Mouse (Mus musculus) right cerebral cortex, postnatal 25 days (tissue): ENCODE results near the gene Rnaset2b.
A peak's percentile ranks its signal among the peaks of the same experiment; 100 is the strongest.
"Not testable (repeated sequence)": the region's sequence is repeated elsewhere in the genome, so short reads cannot be mapped to it uniquely, and the experiment has no call there.

ENCODE experiments used
- DNase-seq: peaks from one replicate; pipeline ENCODE4 v3.0.0; 2022

Gene Rnaset2b

GRCm38 (mm10) chr17:6986118-6986517 lies 15.7 kb downstream of the Rnaset2b start:
- not testable (repeated sequence) for DNase-seq

GRCm38 (mm10) chr17:6995504-6995903 lies 25.1 kb downstream of the Rnaset2b start:
- not testable (repeated sequence) for DNase-seq

GRCm38 (mm10) chr17:6996826-6997225 lies 26.4 kb downstream of the Rnaset2b start:
- not testable (repeated sequence) for DNase-seq

GRCm38 (mm10) chr17:6997778-6998490 lies 27.5 kb downstream of the Rnaset2b start:
- not testable (repeated sequence) for DNase-seq

- not testable (repeated sequence) for DNase-seq
Measured at GRCm38 (mm10) chr17:7001790-7002585, 31.6 kb downstream of the Rnaset2b start.

GRCm38 (mm10) chr17:7003392-7003791 lies 33.0 kb downstream of the Rnaset2b start:
- DNase-seq: not testable (repeated sequence)

- not testable (repeated sequence) for DNase-seq
Measured at GRCm38 (mm10) chr17:7005646-7006045, 35.2 kb downstream of the Rnaset2b start.

GRCm38 (mm10) chr17:7008885-7009284 lies 38.5 kb downstream of the Rnaset2b start:
- DNase-seq: not testable (repeated sequence)

- DNase-seq: not testable (repeated sequence)
Measured at GRCm38 (mm10) chr17:7009440-7009839, 39.0 kb downstream of the Rnaset2b start.

- not testable (repeated sequence) for DNase-seq
Measured at GRCm38 (mm10) chr17:7009901-7010300, 39.5 kb downstream of the Rnaset2b start.

- DNase-seq: not testable (repeated sequence)
Measured at GRCm38 (mm10) chr17:7014190-7014589, 43.8 kb downstream of the Rnaset2b start.

GRCm38 (mm10) chr17:7025257-7025656 lies 54.8 kb downstream of the Rnaset2b start, which contains the start of gene Gm1604a:
TSS of gene Gm1604a (plus strand) at chr17:7025568.
- peak; percentile 42 for DNase-seq

- DNase-seq: not testable (repeated sequence)
Measured at GRCm38 (mm10) chr17:7025764-7026346, 55.4 kb downstream of the Rnaset2b start.

- DNase-seq: not testable (repeated sequence)
Measured at GRCm38 (mm10) chr17:7030204-7030603, 59.8 kb downstream of the Rnaset2b start.

GRCm38 (mm10) chr17:7030622-7031174 lies 60.3 kb downstream of the Rnaset2b start:
- DNase-seq: not testable (repeated sequence)

- not testable (repeated sequence) for DNase-seq
Measured at GRCm38 (mm10) chr17:7033192-7034166, 63.0 kb downstream of the Rnaset2b start.
